Mouse (Mus musculus) regulatory T cell (primary cell): ENCODE data around the gene Anxa10.

Experiments used
- in situ Hi-C: fragments of 300-600 bp; cut with MboI, MseI; formaldehyde crosslinking; loops from one replicate; pipeline ENCODE4 v1.15.1; 2025; ENCODE audit warnings: high pct_unique_total_duplicates

Anxa10 gene

GRCm38 (mm10) chr8:62123098-62123497, at the start of gene Anxa10:
Gene Anxa10 (minus strand): TSS chr8:62123150.
- in situ Hi-C loops = no loop called here

- in situ Hi-C loops = no loop called here
Measured at GRCm38 (mm10) chr8:62132662-62133366, 9.9 kb upstream of the Anxa10 start.

- in situ Hi-C loops = loop anchor here (25.0 kb wide), 1 partner anchor 1765 kb away; no protein-coding TSS in a partner anchor
Measured at GRCm38 (mm10) chr8:62097213-62097612, 25.7 kb downstream of the Anxa10 start.

- in situ Hi-C loops = loop anchor here (25.0 kb wide), 1 partner anchor 1780 kb away; no protein-coding TSS in a partner anchor
Measured at GRCm38 (mm10) chr8:62081804-62082203, 41.1 kb downstream of the Anxa10 start.

GRCm38 (mm10) chr8:62080195-62080802, 42.7 kb downstream of the Anxa10 start:
- in situ Hi-C loops = loop anchor here (25.0 kb wide), 1 partner anchor 1782 kb away; no protein-coding TSS in a partner anchor

- in situ Hi-C loops = no loop called here
Measured at GRCm38 (mm10) chr8:62068305-62068704, 54.6 kb downstream of the Anxa10 start.

GRCm38 (mm10) chr8:62060357-62060756, 62.6 kb downstream of the Anxa10 start:
- in situ Hi-C loops = no loop called here

GRCm38 (mm10) chr8:62046809-62047208, 76.1 kb downstream of the Anxa10 start:
- in situ Hi-C loops = no loop called here

- in situ Hi-C loops = no loop called here
Measured at GRCm38 (mm10) chr8:62034351-62034750, 88.6 kb downstream of the Anxa10 start.

GRCm38 (mm10) chr8:62014582-62014981, 108.4 kb downstream of the Anxa10 start:
- in situ Hi-C loops = no loop called here

- in situ Hi-C loops = no loop called here
Measured at GRCm38 (mm10) chr8:62014166-62014565, 108.8 kb downstream of the Anxa10 start.
